Mouse (Mus musculus) hindbrain, postnatal 0 days (tissue): ENCODE measurements at regions not wholly inside any gene's neighbourhood (a gene's known extent, or its start where the extent isn't known, plus 50 kb on each side); places are given as distances from the start of the nearest gene placed in this dataset.

ENCODE experiments used
- ATAC-seq: fragments of 200-750 bp; cut with Nextera tagmentation; 2 replicates; pipeline ENCODE4 v1.8.0; 2017; ENCODE audit warnings: mild to moderate bottlenecking, moderate TSS enrichment, moderate library complexity
- DNase-seq: peaks from one replicate; pipeline ENCODE4 v3.0.0-alpha.2; 2015; ENCODE audit warnings: low spot score
- H3K27ac ChIP-seq: fragments of 300-500 bp; sonication (generic); 2 replicates; pipeline ENCODE4 v1.5.1; 2014; ENCODE audit warnings: mild to moderate bottlenecking
- H3K27me3 ChIP-seq: fragments of 300-500 bp; sonication (generic); 2 replicates; pipeline ENCODE4 v1.6.1; 2014; ENCODE audit warnings: low read length, mixed read lengths; ENCODE audit not compliant: insufficient read depth
- H3K36me3 ChIP-seq: fragments of 300-500 bp; sonication (generic); 2 replicates; pipeline ENCODE4 v1.6.1; 2014; ENCODE audit warnings: low read length, mixed read lengths; ENCODE audit not compliant: insufficient read depth
- H3K4me1 ChIP-seq: fragments of 300-500 bp; sonication (generic); 2 replicates; pipeline ENCODE4 v1.6.1; 2014; ENCODE audit warnings: antibody characterized with exemption, low read length, mixed read lengths; ENCODE audit not compliant: insufficient read depth
- H3K4me2 ChIP-seq: fragments of 300-500 bp; sonication (generic); 2 replicates; pipeline ENCODE4 v1.6.1; 2014; ENCODE audit warnings: low read depth, mild to moderate bottlenecking, low read length, moderate library complexity, mixed read lengths
- H3K4me3 ChIP-seq: fragments of 300-500 bp; sonication (generic); 2 replicates; pipeline ENCODE4 v1.5.1; 2014; ENCODE audit warnings: low read length
- H3K9ac ChIP-seq: fragments of 300-500 bp; sonication (generic); replicated peaks from 2 replicates; pipeline ENCODE4 v1.6.1; 2014; ENCODE audit warnings: mild to moderate bottlenecking, low read length, moderate library complexity, mixed read lengths
- H3K9me3 ChIP-seq: fragments of 300-500 bp; sonication (generic); 2 replicates; pipeline ENCODE4 v1.6.1; 2016; ENCODE audit warnings: low read length, mixed read lengths
- CTCF ChIP-seq: IDR thresholded peaks from 2 replicates; pipeline ENCODE4 v1.5.1; 2016; ENCODE audit warnings: antibody characterized with exemption, control low read depth, low read depth
- WGBS: fragments of 180-500 bp; shearing (Covaris S2); extraction: QIAGEN DNeasy Blood & Tissue Kit; methylation state at CpG from one replicate; pipeline ENCODE4 v1.1.7; 2014; 5-methylcytosine and 5-hydroxymethylcytosine counted together

DNA sequence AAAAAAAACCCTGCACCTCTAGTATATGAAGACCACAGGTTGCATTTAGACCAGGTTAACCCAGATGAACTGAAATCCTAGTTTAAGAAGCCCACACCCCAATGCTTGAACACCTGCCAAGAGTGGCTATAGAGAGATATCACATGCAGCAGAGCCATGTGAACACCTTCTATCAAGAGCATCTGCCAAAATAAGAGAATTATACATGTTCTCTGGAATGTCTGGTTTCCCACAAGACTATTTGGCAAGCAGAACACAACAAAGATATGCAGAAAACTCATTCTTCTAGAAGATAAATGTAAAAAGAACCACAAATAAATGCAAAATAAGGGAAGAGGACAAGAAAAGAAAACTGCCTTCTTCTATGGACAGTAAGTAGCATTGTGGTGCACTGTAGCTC, 107.7 kb upstream of the Dab2 start:
- no peak overlapping the region for H3K9ac ChIP-seq
- H3K4me2 ChIP-seq, result no peak overlapping the region
- no peaks in the 10 kb centered on the region for H3K9me3 ChIP-seq
- H3K27me3 ChIP-seq, result no peaks in the 10 kb centered on the region
- no peak for TF ChIP-seq CTCF
- no peaks in the 10 kb centered on the region for H3K4me1 ChIP-seq
- DNase-seq (no peak), ATAC-seq (no peak)
- H3K27ac ChIP-seq, result no peak overlapping the region
- no peaks in the 10 kb centered on the region for H3K36me3 ChIP-seq
- H3K4me3 ChIP-seq, result no peak overlapping the region

DNA sequence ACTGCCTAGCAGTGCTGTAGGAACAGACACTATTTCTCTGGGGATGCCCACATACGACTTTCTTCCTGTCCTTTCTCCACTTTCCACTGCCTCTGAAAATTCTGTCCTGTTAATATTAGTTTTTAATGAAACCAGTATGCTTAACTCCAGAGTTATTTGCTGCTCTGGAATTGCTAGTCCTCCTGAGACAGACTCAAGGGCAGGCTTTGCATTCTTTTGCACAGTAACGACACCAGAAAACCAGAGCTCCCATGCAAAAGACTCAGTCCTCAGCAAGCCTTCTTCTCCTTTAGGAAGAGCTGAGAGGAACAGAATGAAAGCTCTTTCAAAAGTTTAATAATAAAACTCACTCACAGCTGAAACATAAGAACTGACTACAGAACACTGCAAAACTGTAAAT, 92.3 kb upstream of the Dab2 start:
- Histone ChIP-seq H3K9ac (no peak overlapping the region), H3K36me3 (no peaks in the 10 kb centered on the region), H3K4me1 (no peaks in the 10 kb centered on the region), H3K9me3 (no peaks in the 10 kb centered on the region), H3K27me3 (no peaks in the 10 kb centered on the region), H3K4me3 (no peak overlapping the region), H3K4me2 (no peak overlapping the region), H3K27ac (no peak overlapping the region)
- no peak for TF ChIP-seq CTCF
- ATAC-seq, result no peak
- WGBS, result 67% methylated on average over 2 of the region's 2 CpGs
- DNase-seq, result no peak

DNA sequence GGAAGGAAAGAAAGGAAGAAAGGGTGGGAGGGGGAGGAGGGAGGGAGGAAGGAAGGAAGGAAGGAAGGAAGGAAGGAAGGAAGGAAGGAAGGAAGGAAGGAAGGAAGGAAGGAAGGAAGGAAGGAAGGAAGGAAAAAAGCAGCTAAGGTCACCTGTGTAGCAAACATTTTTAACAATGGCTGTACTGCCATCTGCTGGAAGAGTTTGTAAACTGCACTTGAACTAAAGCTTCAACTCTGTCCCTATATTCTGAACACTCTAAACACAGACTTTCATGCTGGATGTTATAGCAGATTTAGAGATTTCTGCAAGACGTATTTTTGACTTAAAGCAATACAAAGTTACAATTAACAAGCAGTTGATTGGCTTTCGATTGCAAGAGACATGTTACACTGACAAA, 90.3 kb upstream of the Dab2 start:
- no peaks in the 10 kb centered on the region for H3K27me3 ChIP-seq
- WGBS, result 5% methylated on average over 2 of the region's 2 CpGs
- H3K27ac ChIP-seq, result no peak overlapping the region
- peak; percentile 77 for TF ChIP-seq CTCF
- no peaks in the 10 kb centered on the region for H3K36me3 ChIP-seq
- H3K9me3 ChIP-seq, result no peaks in the 10 kb centered on the region
- H3K4me3 ChIP-seq, result no peak overlapping the region
- ATAC-seq (peak; percentile 76; the same call in 1 of the 2 replicates), DNase-seq (peak; percentile 79)
- H3K9ac ChIP-seq, result no peak overlapping the region
- no peaks in the 10 kb centered on the region for H3K4me1 ChIP-seq
- H3K4me2 ChIP-seq, result no peak overlapping the region

DNA sequence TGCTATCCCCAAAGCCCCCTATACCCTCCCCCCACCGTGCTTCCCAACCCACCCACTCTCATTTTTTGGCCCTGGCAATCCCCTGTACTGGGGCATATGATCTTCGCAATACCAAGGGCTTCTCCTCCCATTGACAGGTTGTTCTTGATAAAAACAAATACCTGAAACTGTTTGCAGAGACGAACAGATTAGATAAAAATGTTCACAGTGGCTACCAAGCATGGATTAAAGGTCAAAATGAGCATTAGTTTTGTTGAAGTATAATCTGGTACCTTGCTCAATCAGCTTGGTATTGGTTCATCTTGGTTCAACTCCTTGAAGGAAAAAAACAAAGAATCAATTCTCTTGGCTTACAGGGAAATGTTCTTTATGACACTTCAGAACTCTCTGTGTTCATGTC, 81.5 kb upstream of the Dab2 start:
- Histone ChIP-seq H3K36me3 (no peaks in the 10 kb centered on the region), H3K4me1 (no peaks in the 10 kb centered on the region), H3K9me3 (no peaks in the 10 kb centered on the region), H3K4me3 (no peak overlapping the region), H3K27ac (no peak overlapping the region), H3K4me2 (no peak overlapping the region), H3K27me3 (no peaks in the 10 kb centered on the region), H3K9ac (no peak overlapping the region)
- 69% methylated on average over 3 of the region's 3 CpGs for WGBS
- DNase-seq (no peak), ATAC-seq (no peak)
- no peak for TF ChIP-seq CTCF

DNA sequence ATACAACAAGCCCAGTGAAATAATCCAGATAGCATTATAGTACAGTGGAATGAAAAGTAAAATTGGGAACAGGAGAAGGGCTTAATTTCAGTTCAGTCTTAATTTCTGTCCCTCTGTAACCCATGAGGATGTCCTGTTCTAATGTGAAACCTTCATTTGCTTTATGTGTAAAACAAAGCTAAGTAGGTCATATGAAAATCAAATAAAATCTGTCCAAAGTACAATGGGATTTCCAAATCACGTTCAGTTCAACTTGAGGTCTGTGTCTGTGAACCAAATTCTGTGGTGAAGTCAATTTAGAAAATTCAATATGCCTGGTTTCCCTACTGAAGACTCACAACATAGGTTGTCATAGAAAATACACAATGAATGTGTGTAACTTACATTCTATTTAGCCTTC, 74.4 kb upstream of the Dab2 start:
- no peak for ATAC-seq
- no peak overlapping the region for H3K4me2 ChIP-seq
- no peak for DNase-seq
- H3K9ac ChIP-seq, result no peak overlapping the region
- H3K9me3 ChIP-seq, result no peaks in the 10 kb centered on the region
- TF ChIP-seq CTCF, result no peak
- no peaks in the 10 kb centered on the region for H3K4me1 ChIP-seq
- no peaks in the 10 kb centered on the region for H3K36me3 ChIP-seq
- WGBS, result 74% methylated on average over 1 of the region's 1 CpGs
- no peak overlapping the region for H3K4me3 ChIP-seq
- H3K27me3 ChIP-seq, result no peaks in the 10 kb centered on the region
- H3K27ac ChIP-seq, result no peak overlapping the region

DNA sequence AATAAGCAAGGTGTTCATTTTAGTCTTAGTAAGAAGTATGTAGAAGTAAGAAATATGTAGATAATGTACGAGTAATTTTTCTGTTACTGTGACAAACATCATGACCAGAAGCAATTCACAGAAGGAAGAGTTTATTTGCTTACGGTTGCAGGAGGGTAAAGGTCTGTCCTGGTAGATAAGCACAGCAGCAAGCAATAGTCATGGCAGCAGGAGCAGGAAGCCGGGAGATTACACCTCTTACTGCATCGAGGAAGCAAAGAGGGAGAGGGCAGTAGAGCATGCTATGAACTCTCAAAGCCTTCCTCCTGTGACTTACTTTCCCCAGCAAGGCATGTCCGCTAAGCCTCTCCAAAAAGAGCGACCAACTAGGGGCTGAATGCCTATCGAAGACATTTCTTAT, 69.0 kb upstream of the Dab2 start:
- 83% methylated on average over 7 of the region's 7 CpGs for WGBS
- Histone ChIP-seq H3K4me3 (no peak overlapping the region), H3K4me2 (no peak overlapping the region), H3K27ac (no peak overlapping the region), H3K9ac (no peak overlapping the region), H3K36me3 (no peaks in the 10 kb centered on the region), H3K27me3 (no peaks in the 10 kb centered on the region), H3K4me1 (no peaks in the 10 kb centered on the region), H3K9me3 (no peaks in the 10 kb centered on the region)
- no peak for ATAC-seq
- no peak for DNase-seq
- TF ChIP-seq CTCF, result no peak

DNA sequence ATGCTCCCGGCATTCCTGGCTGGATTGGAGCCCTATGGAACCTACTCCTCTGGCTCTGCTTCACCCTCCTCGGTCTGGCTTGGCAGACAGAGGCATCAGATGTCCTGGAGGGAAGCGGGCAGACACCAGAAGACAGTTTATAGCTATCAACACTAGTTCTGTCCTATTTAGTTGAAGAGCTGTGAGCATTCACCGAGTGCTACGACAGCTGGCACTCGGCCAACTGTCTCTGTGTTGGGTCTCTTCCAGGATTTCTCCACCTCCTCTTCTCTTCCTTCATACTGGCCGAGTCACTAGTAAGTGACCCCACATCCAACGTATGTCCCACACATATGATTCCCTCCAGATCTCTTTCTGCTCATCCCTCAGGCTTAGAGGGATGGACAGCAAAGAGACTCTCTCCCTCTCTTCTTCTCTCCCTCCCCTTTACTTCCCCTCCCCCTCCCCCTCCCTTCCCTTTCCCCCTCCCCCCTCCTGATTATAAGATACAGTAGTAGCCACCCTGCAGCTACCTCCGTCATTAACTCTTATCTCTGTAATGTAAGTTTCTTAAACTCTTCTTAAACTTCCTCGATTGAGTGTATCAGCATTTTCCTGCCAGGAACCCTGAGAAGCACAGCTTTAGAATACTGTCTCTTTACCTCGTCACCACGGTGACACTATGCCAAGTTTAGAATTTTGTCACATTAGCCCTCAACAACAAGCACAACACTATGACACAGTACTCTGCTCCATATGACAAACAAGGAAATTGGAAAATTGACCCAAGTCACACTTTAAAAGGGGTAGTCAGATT, 68.1 kb upstream of the Dab2 start:
- ATAC-seq (peak; percentile 70), DNase-seq (peak; percentile 55)
- H3K27me3 ChIP-seq, result no peaks in the 10 kb centered on the region
- H3K9me3 ChIP-seq, result no peaks in the 10 kb centered on the region
- no peaks in the 10 kb centered on the region for H3K4me1 ChIP-seq
- WGBS, result 43% methylated on average over 12 of the region's 12 CpGs
- no peak for TF ChIP-seq CTCF
- H3K4me3 ChIP-seq, result no peak overlapping the region
- peak overlapping the region; percentile 21; the same call in 1 of the 2 replicates for H3K4me2 ChIP-seq
- H3K9ac ChIP-seq, result no peak overlapping the region
- H3K36me3 ChIP-seq, result no peaks in the 10 kb centered on the region
- no peak overlapping the region for H3K27ac ChIP-seq
